Mouse (Mus musculus) A20 (cell line): ENCODE measurements at regions not wholly inside any gene's neighbourhood (a gene's known extent, or its start where the extent isn't known, plus 50 kb on each side); places are given as distances from the start of the nearest gene placed in this dataset.
A peak's percentile ranks its signal among the peaks of the same experiment; 100 is the strongest.
"Not testable (repeated sequence)": the region's sequence is repeated elsewhere in the genome, so short reads cannot be mapped to it uniquely, and the experiment has no call there.

Experiments
- DNase-seq: peaks from one replicate; pipeline ENCODE4 v3.0.0-alpha.2; 2011; ENCODE audit warnings: low read depth, low spot score

DNA sequence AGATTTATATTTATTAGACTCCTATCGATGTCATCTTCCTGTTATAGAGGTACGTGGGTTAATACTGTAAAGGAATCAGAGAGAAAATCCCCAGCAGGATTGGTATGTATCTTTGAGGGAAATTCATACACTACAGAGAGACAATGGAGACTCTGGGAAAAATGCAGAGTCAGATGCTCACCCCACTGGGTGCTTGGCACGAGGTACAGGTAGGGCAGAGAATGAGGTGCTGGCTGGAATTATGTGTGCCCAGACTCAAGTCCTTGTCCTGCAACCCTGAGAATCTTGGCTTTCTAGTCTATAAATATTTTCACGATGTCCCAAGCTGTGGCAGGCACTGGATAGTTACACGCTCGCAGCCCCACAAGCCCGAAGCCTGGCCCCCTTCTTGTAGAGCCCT lies 57.8 kb upstream of the Cry1 start:
- DNase-seq, result no peak

DNA sequence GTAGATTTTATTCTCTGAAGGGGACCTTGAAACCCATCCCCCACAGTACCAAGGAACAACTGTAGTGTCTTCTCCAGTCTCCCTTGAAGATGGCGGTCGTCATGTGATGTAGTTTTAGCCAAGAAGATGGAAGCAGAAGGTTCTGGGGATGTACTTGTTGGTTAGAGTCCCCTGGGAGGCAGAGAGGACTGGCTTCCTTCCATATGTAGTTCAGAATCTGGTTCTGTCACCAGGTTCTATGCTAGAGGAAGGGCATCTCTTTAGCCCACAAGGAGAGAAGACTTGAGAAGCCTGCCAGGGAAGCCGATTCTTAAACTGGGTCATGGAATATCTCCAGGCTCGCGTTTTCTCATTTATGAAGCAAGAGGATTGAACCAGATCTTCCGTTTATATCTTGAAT lies 58.7 kb upstream of the Cry1 start:
- no peak for DNase-seq

DNA sequence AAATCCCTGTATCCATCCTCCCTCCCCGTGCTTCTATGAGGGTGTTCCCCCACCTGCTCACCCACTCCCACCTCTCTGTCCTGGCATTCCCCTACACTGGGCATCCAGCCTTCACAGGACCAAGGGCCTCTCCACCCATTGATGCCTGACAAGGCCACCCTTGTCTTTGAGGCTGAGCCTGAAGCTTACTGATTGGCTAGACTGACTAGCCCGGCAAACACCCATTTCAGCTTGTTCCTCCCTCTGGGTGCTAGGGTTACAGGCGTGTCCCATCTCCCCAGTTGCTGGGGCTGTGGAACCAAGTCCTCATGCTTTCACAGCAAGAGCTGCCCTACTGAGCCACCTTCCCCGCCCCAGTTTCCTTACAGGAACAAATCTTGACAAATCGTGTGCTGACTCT lies 80.9 kb upstream of the Cry1 start:
- DNase-seq, result no peak

DNA sequence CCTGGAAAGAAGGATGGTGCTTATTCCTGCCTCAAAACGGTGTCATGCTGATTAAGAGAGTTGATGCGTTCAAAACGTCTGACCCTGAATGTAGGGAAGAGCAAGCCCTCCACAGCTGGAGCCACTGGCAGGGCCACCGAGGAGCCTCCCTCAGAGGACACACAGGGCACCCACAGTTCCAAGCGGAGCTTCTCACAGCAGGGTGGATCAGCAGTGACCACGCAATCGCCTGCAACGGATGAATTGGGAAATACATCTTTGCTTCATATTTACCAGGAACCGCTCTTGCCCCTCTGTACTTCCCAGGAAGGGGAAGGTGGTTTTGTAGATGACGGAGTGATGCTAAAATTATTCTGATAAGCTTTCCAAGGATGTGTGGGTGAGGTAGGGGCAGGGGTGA lies 81.3 kb upstream of the Cry1 start:
- DNase-seq, result no peak

DNA sequence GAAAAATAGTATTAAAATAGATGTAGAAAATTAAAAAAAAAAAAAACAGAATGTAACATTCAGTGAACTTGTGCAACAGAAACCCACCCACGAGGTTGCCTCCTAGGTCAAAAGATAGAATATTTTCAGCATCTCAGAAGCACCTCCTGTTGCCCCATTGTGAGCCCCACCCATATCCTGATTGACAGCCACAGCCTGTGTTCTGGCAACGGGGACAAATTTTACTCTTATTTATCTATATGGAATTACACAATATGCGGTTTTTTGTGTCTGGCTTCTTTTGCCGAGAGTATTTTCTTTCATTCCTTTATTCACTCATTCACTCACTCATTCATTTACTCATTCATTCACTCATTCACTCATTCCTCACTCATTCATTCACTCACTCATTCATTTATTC lies 81.9 kb upstream of the Cry1 start:
- no peak for DNase-seq

DNA sequence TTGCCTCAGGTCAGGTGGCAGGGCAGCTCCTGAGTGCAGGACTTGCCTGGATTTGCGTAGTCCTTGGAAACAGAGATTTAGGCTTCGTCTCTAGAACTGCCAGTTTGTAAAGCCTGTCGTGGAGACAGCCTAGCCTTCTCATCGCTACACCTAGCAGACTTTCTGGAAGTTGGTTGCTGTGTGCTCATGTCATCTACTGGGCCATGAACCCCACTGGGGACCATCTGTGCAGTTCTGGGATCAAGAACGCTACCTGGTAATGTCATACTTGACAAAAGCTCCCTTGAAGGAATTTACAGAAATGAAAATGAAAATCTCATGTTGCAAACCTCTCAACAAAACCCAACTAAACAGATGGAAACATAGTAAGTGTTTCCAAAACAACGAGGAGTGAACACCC lies 85.3 kb upstream of the Cry1 start:
- no peak for DNase-seq

DNA sequence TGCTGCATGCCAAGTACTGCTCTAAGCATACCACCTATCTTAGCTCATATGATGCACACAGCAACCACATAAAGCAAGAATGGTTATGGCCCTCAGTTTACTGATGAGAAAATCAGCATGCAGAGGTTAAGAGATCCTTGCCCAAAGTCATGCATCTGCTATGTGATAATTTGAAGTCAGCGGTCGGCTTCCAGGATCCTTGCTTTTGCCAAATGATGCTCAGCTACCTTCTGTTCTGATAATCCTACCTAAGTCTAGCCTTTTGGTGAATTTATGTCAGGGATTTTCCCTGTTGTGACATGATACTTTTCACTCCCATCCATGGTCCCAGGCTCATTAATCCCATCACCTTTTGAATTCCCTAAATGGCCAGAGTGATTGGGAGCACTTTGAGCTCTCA lies 91.9 kb upstream of the Cry1 start:
- no peak for DNase-seq

DNA sequence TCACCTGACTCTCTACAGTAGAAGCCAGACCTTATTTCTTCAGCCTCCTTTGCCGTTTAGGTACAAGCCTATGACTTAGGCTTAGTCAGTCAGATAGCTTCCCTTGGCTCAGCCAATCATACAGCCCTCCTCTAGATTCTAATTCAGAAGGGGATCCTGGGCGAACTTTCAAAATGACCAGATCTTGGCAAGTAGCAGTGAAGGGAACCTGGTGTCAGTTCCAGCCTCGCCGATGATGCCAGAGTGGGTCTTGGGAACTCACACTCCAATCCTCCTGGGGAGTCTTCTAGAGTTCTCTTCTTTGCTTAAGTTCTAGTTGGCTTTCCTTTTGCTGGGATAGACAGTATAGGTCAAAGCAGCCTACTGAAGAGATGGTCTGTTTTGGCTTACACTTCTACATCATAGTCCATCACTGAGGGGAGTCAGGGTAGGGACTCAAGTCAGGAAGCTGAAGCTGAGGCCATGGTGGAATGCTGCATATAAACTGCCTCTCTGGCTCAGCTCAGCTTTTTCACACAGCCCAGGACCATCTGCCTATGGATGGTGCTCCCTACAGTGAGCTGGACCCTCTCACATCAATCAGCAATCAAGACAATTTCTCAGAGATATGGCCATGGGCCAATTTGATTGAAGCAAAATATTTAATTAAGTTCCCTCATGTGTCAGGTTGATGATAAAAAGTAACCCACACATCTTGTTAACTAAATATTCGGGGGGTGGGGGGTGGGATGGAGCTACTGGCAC lies 94.7 kb upstream of the Btbd11 start:
- DNase-seq, result no peak

DNA sequence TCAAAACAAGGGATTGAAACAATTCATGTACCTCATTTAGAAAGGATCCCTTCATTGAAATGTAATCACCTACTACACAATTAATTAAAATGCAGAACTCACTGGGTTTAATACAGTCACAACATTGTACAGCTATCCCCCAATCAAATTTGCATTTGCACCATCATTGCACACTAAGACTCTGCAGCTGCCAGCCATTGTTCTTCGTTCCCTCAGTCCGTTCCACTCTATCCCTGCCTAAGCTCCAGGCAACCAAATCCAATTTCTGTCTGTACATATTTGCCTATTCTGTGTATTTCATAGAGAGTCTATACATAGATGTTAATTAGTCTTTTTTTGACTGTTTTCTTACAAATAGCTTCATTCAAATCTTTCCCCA lies 94.1 kb upstream of the Btbd11 start:
- DNase-seq, result no peak

DNA sequence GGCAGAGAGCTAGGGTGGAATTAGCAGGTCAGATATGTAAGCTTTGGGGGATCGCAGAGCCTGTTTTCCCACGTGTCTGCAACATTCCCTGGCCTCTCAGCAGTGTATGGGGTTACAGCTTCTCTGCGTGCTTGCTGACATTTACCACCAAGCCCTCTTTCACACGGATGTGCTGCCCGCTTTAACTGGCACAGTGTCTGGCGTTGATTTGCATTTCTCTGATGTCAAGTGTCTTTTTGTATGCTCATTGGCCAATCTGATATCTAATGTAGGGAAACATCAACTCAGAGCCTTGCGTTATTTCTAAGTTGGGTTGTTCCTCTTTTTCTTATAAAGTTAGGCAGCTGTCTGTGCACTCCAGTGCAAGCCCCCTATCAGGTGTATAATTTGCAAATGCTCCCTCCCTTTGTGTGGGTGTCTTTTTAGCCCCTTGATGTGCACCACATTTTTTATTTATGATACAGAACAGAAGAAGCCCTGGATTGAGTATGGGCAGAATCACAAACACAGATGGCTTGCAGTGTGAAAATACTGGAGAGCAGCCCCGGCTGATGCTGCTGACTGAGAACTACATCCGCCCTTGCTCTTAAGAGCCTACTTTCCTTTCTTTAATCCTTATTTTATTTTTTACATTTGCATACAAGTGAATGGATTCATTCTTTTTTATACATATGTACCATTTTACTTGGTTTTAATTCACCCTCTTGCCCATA lies 93.4 kb upstream of the Btbd11 start:
- peak; percentile 38 for DNase-seq

DNA sequence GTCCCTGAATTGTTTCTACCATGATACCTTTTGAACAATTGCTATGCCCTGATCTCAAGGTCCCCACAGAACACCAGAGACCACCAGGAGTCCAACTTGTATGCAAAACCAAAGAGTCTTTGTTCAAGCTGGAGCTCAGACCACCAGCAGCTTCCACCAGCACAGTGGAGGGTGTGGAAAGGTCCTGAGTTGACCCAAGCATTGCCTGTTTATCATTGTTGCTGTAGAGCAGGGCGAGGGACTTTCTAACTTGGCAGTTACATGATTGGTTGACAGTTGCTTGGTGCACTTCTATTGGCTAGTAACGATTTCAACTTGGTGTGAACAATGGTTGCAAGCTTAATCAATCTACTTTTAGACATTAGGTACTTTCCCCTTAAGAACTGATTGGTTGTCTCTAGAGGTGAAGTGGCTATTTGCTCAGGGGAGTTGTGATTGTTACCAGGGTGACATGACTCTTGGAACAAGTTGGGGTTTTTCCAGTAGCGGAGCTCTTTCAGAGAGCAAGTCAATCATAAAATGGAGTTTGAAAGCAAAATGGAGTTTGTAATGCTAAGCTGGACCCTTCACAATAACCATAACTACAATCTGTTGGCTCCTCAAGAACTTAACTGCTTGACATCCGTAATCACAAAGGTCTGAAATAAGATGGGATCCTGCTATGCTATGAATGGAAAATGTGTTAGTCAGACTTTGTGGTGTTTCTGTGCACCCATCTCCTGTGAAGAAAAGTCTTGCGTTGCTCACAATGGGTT lies 91.3 kb upstream of the Btbd11 start:
- DNase-seq, result peak; percentile 24

DNA sequence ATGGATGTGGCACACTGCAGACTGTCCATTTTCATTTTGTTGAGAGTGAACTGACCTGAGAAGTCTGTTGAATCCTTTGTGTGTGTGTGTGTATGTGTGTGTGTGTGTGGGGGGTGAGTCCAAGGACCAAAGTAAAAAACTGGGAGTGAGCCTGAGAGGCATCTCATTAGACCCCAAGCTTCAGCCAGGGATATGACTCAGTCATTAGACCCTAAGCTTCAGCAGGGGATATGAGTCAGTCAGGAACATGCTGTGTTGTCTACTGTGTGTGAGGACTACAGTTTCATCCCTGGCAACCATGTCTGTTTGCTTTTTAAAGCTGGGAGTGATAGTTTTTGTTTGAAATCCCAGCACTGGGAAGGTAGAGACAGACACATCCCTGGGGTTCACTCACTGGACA lies 74.8 kb upstream of the Btbd11 start:
- no peak for DNase-seq

DNA sequence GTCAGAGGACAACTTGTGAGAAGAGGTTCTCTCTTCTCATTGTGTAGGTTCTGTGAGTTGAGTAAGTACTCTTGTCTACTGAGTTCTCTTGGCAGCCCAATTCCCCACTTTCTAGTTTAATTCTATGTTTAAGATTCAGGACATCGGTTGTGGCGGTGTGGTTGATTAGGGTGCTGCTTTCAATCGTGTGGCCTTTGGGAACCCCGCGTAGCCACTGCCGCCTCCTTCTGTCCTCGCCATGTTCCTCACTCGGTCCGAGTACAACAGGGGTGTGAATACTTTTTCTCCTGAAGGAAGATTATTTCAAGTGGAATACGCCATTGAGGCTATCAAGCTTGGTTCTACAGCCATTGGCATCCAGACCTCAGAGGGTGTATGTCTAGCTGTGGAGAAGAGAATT lies 73.3 kb upstream of the Btbd11 start:
- DNase-seq, result not testable (repeated sequence)

DNA sequence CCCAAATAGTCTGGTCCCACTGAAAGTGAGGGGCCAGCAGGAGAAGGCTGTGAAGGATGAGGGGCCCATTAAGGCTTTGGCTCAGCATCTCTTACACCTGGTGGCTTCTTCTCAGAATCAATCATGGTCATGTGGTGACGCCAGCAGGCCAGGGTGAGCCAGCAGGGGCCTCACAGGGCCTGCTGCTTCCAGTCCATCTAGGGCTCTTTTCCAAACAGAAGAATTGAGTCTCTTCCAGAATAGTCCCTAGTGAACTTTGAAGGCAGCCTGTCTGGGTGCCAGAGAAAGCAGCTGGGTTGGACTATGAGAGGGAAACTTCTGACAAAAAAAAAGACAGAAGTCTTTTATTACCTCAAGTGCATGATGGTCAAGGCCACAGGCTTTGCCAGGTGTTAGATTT lies 65.6 kb upstream of the Btbd11 start:
- DNase-seq, result no peak

DNA sequence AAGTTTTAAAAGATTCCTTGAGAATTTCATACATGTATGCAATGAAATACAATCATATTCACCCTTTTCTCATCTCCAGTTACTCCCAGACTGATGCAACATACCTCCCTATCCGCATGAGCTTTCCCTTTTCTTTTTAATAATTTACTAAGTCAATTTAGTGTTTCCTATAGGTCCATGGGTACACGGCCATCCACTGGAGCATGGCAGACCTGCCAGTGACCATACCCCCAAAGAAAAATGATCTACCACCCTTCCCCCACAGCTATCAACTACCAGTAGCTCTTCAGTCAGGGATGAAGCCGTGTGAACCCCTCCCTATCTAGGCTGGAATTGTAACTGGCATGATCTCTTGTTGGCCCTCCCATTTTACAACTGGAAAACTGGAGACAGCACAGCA lies 64.3 kb upstream of the Btbd11 start:
- no peak for DNase-seq

DNA sequence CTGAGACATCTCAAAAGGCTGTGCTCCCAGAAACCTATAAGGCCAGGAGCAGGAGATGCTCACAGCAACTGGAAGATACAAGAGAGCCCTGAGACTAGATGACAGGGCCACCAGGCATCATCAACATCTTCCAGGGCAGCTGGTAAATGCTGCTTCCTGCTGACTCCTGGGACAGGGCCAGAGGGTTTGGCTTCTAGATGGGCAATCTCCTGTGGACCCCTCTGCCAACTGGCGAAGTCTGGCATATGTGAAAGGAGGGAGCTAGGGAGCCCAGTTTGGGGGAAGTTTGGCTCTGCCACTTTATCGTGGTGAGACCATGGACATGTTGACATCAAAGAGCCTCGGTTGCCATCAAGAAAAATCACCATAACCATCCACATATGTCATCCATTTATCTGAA lies 57.2 kb upstream of the Btbd11 start:
- DNase-seq, result no peak

DNA sequence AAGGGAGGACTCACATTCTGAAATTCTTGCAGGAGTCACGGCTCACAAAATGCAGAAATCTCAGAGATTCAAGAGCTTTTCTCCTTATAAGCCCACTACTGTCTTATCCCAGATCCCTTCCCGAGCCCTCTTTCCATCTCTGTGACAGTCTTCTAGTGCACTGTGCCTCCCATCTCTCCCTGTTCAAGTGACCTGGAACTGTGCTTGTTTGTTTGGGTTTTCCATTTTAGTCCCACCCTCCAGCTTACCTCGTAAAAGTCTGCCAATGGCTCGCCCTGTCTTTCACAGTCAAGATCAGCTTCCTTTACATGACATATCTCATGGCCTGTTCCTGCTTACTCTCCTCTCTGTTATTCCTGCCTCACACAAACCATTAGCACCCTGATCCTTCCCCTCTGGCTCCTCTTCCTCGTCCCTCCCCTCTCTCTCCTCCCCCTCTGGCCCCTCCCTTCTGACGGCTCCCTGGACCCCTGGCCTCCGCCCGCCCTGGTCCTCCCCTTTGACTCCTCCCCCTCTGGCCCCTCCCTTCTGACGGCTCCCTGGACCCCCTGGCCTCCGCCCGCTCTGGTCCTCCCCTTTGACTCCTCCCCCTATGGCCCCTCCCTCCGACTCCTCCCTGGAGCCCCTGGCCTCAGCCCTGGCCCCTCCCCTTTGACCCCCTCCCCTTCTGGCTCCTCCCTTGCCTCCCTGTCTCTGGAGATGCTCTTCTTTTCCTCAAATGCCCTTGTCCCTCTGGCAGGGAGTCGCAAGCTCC lies 55.5 kb upstream of the Btbd11 start:
- DNase-seq, result no peak
